Mouse (Mus musculus) liver, embryonic 14.5 days (tissue): ENCODE results near the gene 1700023F06Rik. TPM values are rescaled to one million over a fixed set of nuclear protein-coding genes. Genes with fewer than 3 reads are reported as not detected.
"Not testable (repeated sequence)": the region's sequence is repeated elsewhere in the genome, so short reads cannot be mapped to it uniquely, and the experiment has no call there.

ENCODE experiments used
- ATAC-seq: fragments of 200-750 bp; cut with Nextera tagmentation; 2 replicates; pipeline ENCODE4 v1.8.0; 2017; ENCODE audit warnings: moderate number of reproducible peaks, mild to moderate bottlenecking, moderate library complexity; ENCODE audit not compliant: insufficient read depth
- DNase-seq, 3 experiments: peaks; one replicate each; pipeline ENCODE4 v3.0.0-alpha.2; 2012 to 2013; ENCODE audit warnings: low read depth in 3 of 3, low spot score in 3 of 3
- H3K27ac ChIP-seq: fragments of 300-500 bp; sonication (generic); 2 replicates; pipeline ENCODE4 v1.5.1; 2014; ENCODE audit warnings: moderate library complexity, mild to moderate bottlenecking, control low read depth, inconsistent platforms
- H3K27me3 ChIP-seq: fragments of 300-500 bp; sonication (generic); 2 replicates; pipeline ENCODE4 v1.6.1; 2014; ENCODE audit warnings: mild to moderate bottlenecking, low read length, moderate library complexity; ENCODE audit not compliant: control insufficient read depth, insufficient read depth
- H3K36me3 ChIP-seq: fragments of 300-500 bp; sonication (generic); replicated peaks from 2 replicates; pipeline ENCODE4 v1.6.1; 2014; ENCODE audit warnings: low read depth; ENCODE audit not compliant: control insufficient read depth, insufficient read depth
- H3K4me1 ChIP-seq, 2 experiments: fragments of 200-500 bp in 1 of 2; fragments of 300-500 bp in 1 of 2; sonication (generic) in 1 of 2; replicated peaks; 2 replicates each; pipeline ENCODE4 v1.6.1; 2012 to 2014; ENCODE audit warnings: antibody characterized with exemption in 1 of 2, inconsistent platforms in 1 of 2, low read length in 1 of 2; ENCODE audit not compliant: control insufficient read depth in 2 of 2, insufficient read depth in 2 of 2
- H3K4me2 ChIP-seq: fragments of 300-500 bp; sonication (generic); 2 replicates; pipeline ENCODE4 v1.6.1; 2014; ENCODE audit warnings: low read depth, mild to moderate bottlenecking, control low read depth, moderate library complexity
- H3K4me3 ChIP-seq, 2 experiments: fragments of 200-500 bp in 1 of 2; fragments of 300-500 bp in 1 of 2; sonication (generic) in 1 of 2; 2 replicates each; pipeline ENCODE4 v1.5.1; 2012 to 2014; ENCODE audit warnings: low read depth in 2 of 2, low read length in 2 of 2, mild to moderate bottlenecking in 2 of 2, control low read depth in 1 of 2, inconsistent platforms in 1 of 2, moderate library complexity in 1 of 2; ENCODE audit not compliant: insufficient read depth in 1 of 2
- H3K9ac ChIP-seq: fragments of 300-500 bp; sonication (generic); replicated peaks from 2 replicates; pipeline ENCODE4 v1.6.1; 2014; ENCODE audit warnings: mild to moderate bottlenecking, control low read depth, moderate library complexity
- H3K9me3 ChIP-seq: fragments of 300-500 bp; sonication (generic); 2 replicates; pipeline ENCODE4 v1.6.1; 2016; ENCODE audit warnings: low read length, mixed read lengths; ENCODE audit not compliant: control insufficient read depth
- CTCF ChIP-seq: IDR thresholded peaks from 2 replicates; pipeline ENCODE4 v1.5.1; 2016; ENCODE audit warnings: antibody characterized with exemption, low read depth, control low read depth
- EP300 ChIP-seq: IDR thresholded peaks from 2 replicates; pipeline ENCODE4 v1.6.1; 2016; ENCODE audit warnings: antibody characterized with exemption, low read depth
- WGBS: fragments of 180-500 bp; shearing (Covaris S2); extraction: QIAGEN DNeasy Blood & Tissue Kit; methylation state at CpG from one replicate; pipeline ENCODE4 v1.1.7; 2014; ENCODE audit not compliant: insufficient replicate concordance; 5-methylcytosine and 5-hydroxymethylcytosine counted together
- polyA plus RNA-seq, 2 experiments: library from polyadenylated mRNA; depleted of rRNA in 1 of 2; stranded (reverse) in 1 of 2; unstranded in 1 of 2; fragments of >200 nt; fragmentation: Nextera tagmentation in 1 of 2; extraction: Ambion mirVana in 1 of 2; gene quantifications; 2 replicates each; pipeline versions ENCODE4 v1.2.1 to v1.2.3; 2012 to 2014

The 1700023F06Rik gene
- polyA plus RNA-seq, 2 experiments, result not detected

DNA sequence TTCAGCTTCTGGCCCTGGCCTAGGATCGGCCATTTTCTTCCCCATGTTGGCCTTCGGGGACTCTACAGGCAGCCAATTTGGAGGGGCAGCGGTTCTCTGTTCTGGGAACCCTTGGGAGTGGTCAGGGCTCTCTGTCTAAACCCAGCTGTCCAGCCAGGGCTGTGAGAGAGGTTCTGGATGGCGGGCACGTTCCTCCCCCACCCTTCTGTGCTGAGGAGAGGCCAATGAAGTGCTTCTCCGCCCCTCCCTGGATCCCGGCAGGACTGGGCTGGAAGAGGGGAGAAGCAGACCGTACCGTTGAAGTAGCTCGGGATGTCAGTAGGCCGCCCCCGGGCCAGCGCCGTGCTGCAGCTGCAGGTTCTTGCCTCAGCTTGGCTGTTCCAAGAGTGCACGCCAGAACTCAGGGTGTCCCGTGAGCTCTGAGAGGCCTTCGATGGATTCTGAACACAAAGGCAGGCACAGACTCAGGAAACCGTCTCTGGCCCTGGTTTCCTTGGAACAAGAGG is 15.6 kb upstream of the 1700023F06Rik start:
- Histone ChIP-seq H3K36me3 (no peaks in the 10 kb centered on the region), H3K9ac (no peak overlapping the region), H3K4me1 (no peaks in the 10 kb centered on the region), H3K4me3 (no peak overlapping the region), H3K27me3 (no peaks in the 10 kb centered on the region), H3K4me2 (no peak overlapping the region), H3K27ac (no peak overlapping the region), H3K9me3 (no peaks in the 10 kb centered on the region)
- no peak for TF ChIP-seq EP300
- TF ChIP-seq CTCF, result no peak
- DNase-seq (no peak), ATAC-seq (no peak)
- WGBS, result 72% methylated on average over 18 of the region's 18 CpGs

GRCm38 (mm10) chr11:103223444-103223843 is 15.1 kb upstream of the 1700023F06Rik start:
- no peak for DNase-seq
- no peak overlapping the region for H3K27ac ChIP-seq
- WGBS, result 58% methylated on average over 10 of the region's 10 CpGs

GRCm38 (mm10) chr11:103222718-103223117 is 14.4 kb upstream of the 1700023F06Rik start:
- not testable (repeated sequence) for H3K4me1 ChIP-seq, H3K27ac ChIP-seq, H3K9ac ChIP-seq, H3K4me3 ChIP-seq, ATAC-seq, H3K27me3 ChIP-seq, H3K36me3 ChIP-seq, H3K4me2 ChIP-seq, H3K9me3 ChIP-seq, DNase-seq
- WGBS, result 34% methylated on average over 4 of the region's 4 CpGs

More at GRCm38 (mm10) chr11:103223444-103223843, 15.1 kb upstream of the 1700023F06Rik start:
- no peak for ATAC-seq
- Histone ChIP-seq H3K36me3 (no peaks in the 10 kb centered on the region), H3K4me1 (no peaks in the 10 kb centered on the region; a peak in 1 of 4 replicates), H3K9ac (no peak overlapping the region), H3K4me3 (no peak overlapping the region), H3K27me3 (no peaks in the 10 kb centered on the region), H3K9me3 (no peaks in the 10 kb centered on the region), H3K4me2 (no peak overlapping the region)
- no peak for TF ChIP-seq CTCF
- no peak for TF ChIP-seq EP300

DNA sequence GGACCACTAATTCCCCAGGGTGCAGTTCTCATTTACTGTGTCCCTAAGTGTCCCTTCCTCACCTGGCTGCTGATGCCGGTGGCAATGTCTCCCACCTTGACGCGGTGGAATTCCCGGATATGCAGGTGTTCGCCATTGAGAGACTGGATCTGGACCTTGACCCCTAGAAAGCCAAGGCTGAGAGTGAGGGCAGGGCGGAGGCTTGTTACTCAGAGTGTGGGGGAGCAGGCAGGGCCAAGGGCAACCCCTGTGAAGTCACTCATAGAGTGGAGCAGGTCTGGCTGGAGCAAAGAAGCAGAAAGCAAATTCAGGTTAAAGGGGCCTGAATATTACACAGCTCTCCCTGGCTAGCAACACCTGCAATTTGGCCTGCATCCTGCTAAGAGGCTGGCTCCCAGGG is 13.1 kb upstream of the 1700023F06Rik start:
- Histone ChIP-seq H3K4me3 (no peak overlapping the region), H3K9ac (no peak overlapping the region), H3K36me3 (no peaks in the 10 kb centered on the region), H3K9me3 (no peaks in the 10 kb centered on the region), H3K27me3 (no peaks in the 10 kb centered on the region), H3K4me2 (no peak overlapping the region), H3K4me1 (no peaks in the 10 kb centered on the region; a peak in 2 of 4 replicates), H3K27ac (no peak overlapping the region)
- DNase-seq (no peak), ATAC-seq (no peak)
- TF ChIP-seq EP300 (no peak), CTCF (no peak)
- WGBS, result 76% methylated on average over 6 of the region's 6 CpGs

GRCm38 (mm10) chr11:103219995-103220394 is 11.6 kb upstream of the 1700023F06Rik start:
- no peaks in the 10 kb centered on the region for H3K36me3 ChIP-seq
- no peaks in the 10 kb centered on the region for H3K9me3 ChIP-seq
- H3K27me3 ChIP-seq, result no peaks in the 10 kb centered on the region
- no peak overlapping the region for H3K4me2 ChIP-seq
- ATAC-seq, result no peak
- no peak overlapping the region for H3K9ac ChIP-seq
- peaks cover 3 to 4% of the 10 kb centered on the region in 2 experiments; a peak in 2 of 4 replicates for H3K4me1 ChIP-seq
- WGBS, result 60% methylated on average over 4 of the region's 4 CpGs
- TF ChIP-seq EP300 (no peak), CTCF (no peak)
- no peak overlapping the region for H3K27ac ChIP-seq
- H3K4me3 ChIP-seq, result no peak overlapping the region
- DNase-seq, result no peak

DNA sequence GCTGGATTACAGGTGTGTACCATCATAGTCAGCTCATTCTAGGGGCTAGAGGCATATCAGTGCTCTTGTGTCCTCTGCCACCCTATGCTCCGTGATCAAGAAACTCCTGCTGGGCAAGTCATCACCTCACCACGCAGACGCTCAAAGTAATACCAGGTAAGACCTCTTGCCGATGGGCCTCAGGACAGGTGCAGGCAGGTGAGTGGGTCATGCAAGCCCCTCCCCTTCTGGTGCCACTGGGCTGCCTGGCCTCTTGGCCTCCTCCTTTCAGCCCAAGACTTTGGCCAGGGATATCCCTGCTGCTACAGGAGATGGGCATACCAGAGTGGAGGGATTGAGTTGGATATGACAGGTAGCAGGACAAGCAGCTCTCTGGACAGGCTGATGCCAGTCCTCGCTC is 10.9 kb upstream of the 1700023F06Rik start:
- Histone ChIP-seq H3K9me3 (no peaks in the 10 kb centered on the region), H3K4me3 (no peak overlapping the region), H3K4me2 (no peak overlapping the region), H3K9ac (no peak overlapping the region), H3K4me1 (peaks cover 4 to 5% of the 10 kb centered on the region in 2 experiments; a peak in 2 of 4 replicates), H3K27me3 (no peaks in the 10 kb centered on the region), H3K27ac (no peak overlapping the region), H3K36me3 (no peaks in the 10 kb centered on the region)
- WGBS, result 73% methylated on average over 5 of the region's 5 CpGs
- ATAC-seq (no peak), DNase-seq (no peak)
- no peak for TF ChIP-seq EP300
- TF ChIP-seq CTCF, result no peak
